Mouse (Mus musculus): ENCODE measurements at regions not wholly inside any gene's neighbourhood (a gene's known extent, or its start where the extent isn't known, plus 50 kb on each side); places are given as distances from the start of the nearest gene placed in this dataset.

- in situ Hi-C loops (cut with MboI; ENCODE audit: low sequenced_read_pairs in 2 of 2, unreplicated experiment in 2 of 2) = no loop called here
Measured at GRCm38 (mm10) chr8:8054224-8054916, 606.7 kb downstream of the Efnb2 start.

GRCm38 (mm10) chr8:8051186-8051585 lies 609.9 kb downstream of the Efnb2 start:
- no peak overlapping the region for H3K27ac ChIP-seq (ENCODE audit: insufficient read depth, low read depth, low read length, poor library complexity, severe bottlenecking)
- TF ChIP-seq MAFK (IDR thresholded peaks at IDR 0.05; ENCODE audit: insufficient read depth, low read depth, low read length) = peak; percentile 56; the same call in 1 of the 2 replicates
- TF ChIP-seq HCFC1 (IDR thresholded peaks at IDR 0.05; ENCODE audit: borderline replicate concordance, insufficient read depth, low read length) = no peak
- TF ChIP-seq ZNF384 (IDR thresholded peaks at IDR 0.05; ENCODE audit: low read depth, low read length) = no peak
- TF ChIP-seq ZC3H11A (IDR thresholded peaks at IDR 0.05; ENCODE audit: borderline replicate concordance, low read depth, low read length) = no peak
- TF ChIP-seq CHD2 (IDR thresholded peaks at IDR 0.05; ENCODE audit: low read depth, low read length) = no peak
- no peaks in the 10 kb centered on the region for H3K4me1 ChIP-seq (ENCODE audit: control insufficient read depth in 2 of 2, insufficient read depth in 2 of 2, low read length in 2 of 2, poor library complexity in 1 of 2)
- no peaks in the 10 kb centered on the region for H3K9me3 ChIP-seq (ENCODE audit: control insufficient read depth, insufficient read depth, low read depth, low read length)
- no peak overlapping the region for H3K4me3 ChIP-seq (ENCODE audit: insufficient read depth in 1 of 2, low read depth in 1 of 2, low read length in 2 of 2, poor library complexity in 1 of 2, severe bottlenecking in 1 of 2)
- in situ Hi-C loops (cut with MboI; ENCODE audit: low sequenced_read_pairs in 2 of 2, unreplicated experiment in 2 of 2) = no loop called here
- no peak for DNase-seq (ENCODE audit: low read depth, low spot score)
- no peak overlapping the region for H3K9ac ChIP-seq (ENCODE audit: insufficient read depth, low read depth, low read length, poor library complexity, severe bottlenecking)
- H3K36me3 ChIP-seq (ENCODE audit: control insufficient read depth, insufficient read depth, low read length, poor library complexity, severe bottlenecking) = no peaks in the 10 kb centered on the region

More at GRCm38 (mm10) chr8:8054224-8054916, 606.7 kb downstream of the Efnb2 start:
- Histone ChIP-seq H3K9ac (ENCODE audit: insufficient read depth, low read depth, low read length, poor library complexity, severe bottlenecking) (no peak overlapping the region), H3K27ac (ENCODE audit: insufficient read depth, low read depth, low read length, poor library complexity, severe bottlenecking) (no peak overlapping the region), H3K4me1 (ENCODE audit: control insufficient read depth in 2 of 2, insufficient read depth in 2 of 2, low read length in 2 of 2, poor library complexity in 1 of 2) (no peaks in the 10 kb centered on the region), H3K9me3 (ENCODE audit: control insufficient read depth, insufficient read depth, low read depth, low read length) (no peaks in the 10 kb centered on the region), H3K4me3 (ENCODE audit: insufficient read depth in 1 of 2, low read depth in 1 of 2, low read length in 2 of 2, poor library complexity in 1 of 2, severe bottlenecking in 1 of 2) (no peak overlapping the region), H3K36me3 (ENCODE audit: control insufficient read depth, insufficient read depth, low read length, poor library complexity, severe bottlenecking) (no peaks in the 10 kb centered on the region)
- no peak for DNase-seq (ENCODE audit: low read depth, low spot score)
- TF ChIP-seq ZNF384 (IDR thresholded peaks at IDR 0.05; ENCODE audit: low read depth, low read length) = no peak
- no peak for TF ChIP-seq ZC3H11A (IDR thresholded peaks at IDR 0.05; ENCODE audit: borderline replicate concordance, low read depth, low read length)
- TF ChIP-seq CHD2 (IDR thresholded peaks at IDR 0.05; ENCODE audit: low read depth, low read length) = no peak
- TF ChIP-seq MAFK (IDR thresholded peaks at IDR 0.05; ENCODE audit: insufficient read depth, low read depth, low read length) = no peak
- no peak for TF ChIP-seq HCFC1 (IDR thresholded peaks at IDR 0.05; ENCODE audit: borderline replicate concordance, insufficient read depth, low read length)

GRCm38 (mm10) chr8:8050778-8051177 lies 610.3 kb downstream of the Efnb2 start:
- no peaks in the 10 kb centered on the region for H3K36me3 ChIP-seq (ENCODE audit: control insufficient read depth, insufficient read depth, low read length, poor library complexity, severe bottlenecking)
- H3K4me3 ChIP-seq (ENCODE audit: insufficient read depth in 1 of 2, low read depth in 1 of 2, low read length in 2 of 2, poor library complexity in 1 of 2, severe bottlenecking in 1 of 2) = no peak overlapping the region
- no peak overlapping the region for H3K27ac ChIP-seq (ENCODE audit: insufficient read depth, low read depth, low read length, poor library complexity, severe bottlenecking)
- DNase-seq (ENCODE audit: low read depth, low spot score) = no peak
- no peaks in the 10 kb centered on the region for H3K4me1 ChIP-seq (ENCODE audit: control insufficient read depth in 2 of 2, insufficient read depth in 2 of 2, low read length in 2 of 2, poor library complexity in 1 of 2)
- H3K9ac ChIP-seq (ENCODE audit: insufficient read depth, low read depth, low read length, poor library complexity, severe bottlenecking) = no peak overlapping the region
- no peaks in the 10 kb centered on the region for H3K9me3 ChIP-seq (ENCODE audit: control insufficient read depth, insufficient read depth, low read depth, low read length)
- in situ Hi-C loops (cut with MboI; ENCODE audit: low sequenced_read_pairs in 2 of 2, unreplicated experiment in 2 of 2) = no loop called here
- TF ChIP-seq MAFK (IDR thresholded peaks at IDR 0.05; ENCODE audit: insufficient read depth, low read depth, low read length) (no peak), CHD2 (IDR thresholded peaks at IDR 0.05; ENCODE audit: low read depth, low read length) (no peak), ZC3H11A (IDR thresholded peaks at IDR 0.05; ENCODE audit: borderline replicate concordance, low read depth, low read length) (no peak), ZNF384 (IDR thresholded peaks at IDR 0.05; ENCODE audit: low read depth, low read length) (no peak), HCFC1 (IDR thresholded peaks at IDR 0.05; ENCODE audit: borderline replicate concordance, insufficient read depth, low read length) (no peak)

GRCm38 (mm10) chr8:8044926-8045325 lies 616.1 kb downstream of the Efnb2 start:
- H3K9ac ChIP-seq (ENCODE audit: insufficient read depth, low read depth, low read length, poor library complexity, severe bottlenecking) = no peak overlapping the region
- in situ Hi-C loops (cut with MboI; ENCODE audit: low sequenced_read_pairs in 2 of 2, unreplicated experiment in 2 of 2) = no loop called here
- H3K36me3 ChIP-seq (ENCODE audit: control insufficient read depth, insufficient read depth, low read length, poor library complexity, severe bottlenecking) = no peaks in the 10 kb centered on the region
- no peak overlapping the region for H3K27ac ChIP-seq (ENCODE audit: insufficient read depth, low read depth, low read length, poor library complexity, severe bottlenecking)
- H3K9me3 ChIP-seq (ENCODE audit: control insufficient read depth, insufficient read depth, low read depth, low read length) = no peaks in the 10 kb centered on the region
- no peak for TF ChIP-seq HCFC1 (IDR thresholded peaks at IDR 0.05; ENCODE audit: borderline replicate concordance, insufficient read depth, low read length)
- no peak overlapping the region for H3K4me3 ChIP-seq (ENCODE audit: insufficient read depth in 1 of 2, low read depth in 1 of 2, low read length in 2 of 2, poor library complexity in 1 of 2, severe bottlenecking in 1 of 2)
- no peaks in the 10 kb centered on the region for H3K4me1 ChIP-seq (ENCODE audit: control insufficient read depth in 2 of 2, insufficient read depth in 2 of 2, low read length in 2 of 2, poor library complexity in 1 of 2)
- DNase-seq (ENCODE audit: low read depth, low spot score) = no peak

GRCm38 (mm10) chr8:8044296-8044695 lies 616.7 kb downstream of the Efnb2 start:
- H3K27ac ChIP-seq (ENCODE audit: insufficient read depth, low read depth, low read length, poor library complexity, severe bottlenecking) = no peak overlapping the region
- no peak overlapping the region for H3K9ac ChIP-seq (ENCODE audit: insufficient read depth, low read depth, low read length, poor library complexity, severe bottlenecking)
- no peak for TF ChIP-seq ZC3H11A (IDR thresholded peaks at IDR 0.05; ENCODE audit: borderline replicate concordance, low read depth, low read length)
- TF ChIP-seq MAFK (IDR thresholded peaks at IDR 0.05; ENCODE audit: insufficient read depth, low read depth, low read length) = no peak
- TF ChIP-seq HCFC1 (IDR thresholded peaks at IDR 0.05; ENCODE audit: borderline replicate concordance, insufficient read depth, low read length) = no peak
- TF ChIP-seq ZNF384 (IDR thresholded peaks at IDR 0.05; ENCODE audit: low read depth, low read length) = no peak
- TF ChIP-seq CHD2 (IDR thresholded peaks at IDR 0.05; ENCODE audit: low read depth, low read length) = no peak
- no peaks in the 10 kb centered on the region for H3K36me3 ChIP-seq (ENCODE audit: control insufficient read depth, insufficient read depth, low read length, poor library complexity, severe bottlenecking)
- H3K4me3 ChIP-seq (ENCODE audit: insufficient read depth in 1 of 2, low read depth in 1 of 2, low read length in 2 of 2, poor library complexity in 1 of 2, severe bottlenecking in 1 of 2) = no peak overlapping the region
- H3K4me1 ChIP-seq (ENCODE audit: control insufficient read depth in 2 of 2, insufficient read depth in 2 of 2, low read length in 2 of 2, poor library complexity in 1 of 2) = no peaks in the 10 kb centered on the region
- in situ Hi-C loops (cut with MboI; ENCODE audit: low sequenced_read_pairs in 2 of 2, unreplicated experiment in 2 of 2) = no loop called here
- no peaks in the 10 kb centered on the region for H3K9me3 ChIP-seq (ENCODE audit: control insufficient read depth, insufficient read depth, low read depth, low read length)
- DNase-seq (ENCODE audit: low read depth, low spot score) = no peak

Data from ES-E14 (cell line).